Mouse (Mus musculus) cerebellum, adult 8-10 months (tissue): Measurements from ENCODE around the gene Ptov1.
"Not testable (repeated sequence)": the region's sequence is repeated elsewhere in the genome, so short reads cannot be mapped to it uniquely, and the experiment has no call there.

Source experiments
- DNase-seq: peaks from one replicate; pipeline ENCODE4 v3.0.0; 2022

The Ptov1 gene

DNA sequence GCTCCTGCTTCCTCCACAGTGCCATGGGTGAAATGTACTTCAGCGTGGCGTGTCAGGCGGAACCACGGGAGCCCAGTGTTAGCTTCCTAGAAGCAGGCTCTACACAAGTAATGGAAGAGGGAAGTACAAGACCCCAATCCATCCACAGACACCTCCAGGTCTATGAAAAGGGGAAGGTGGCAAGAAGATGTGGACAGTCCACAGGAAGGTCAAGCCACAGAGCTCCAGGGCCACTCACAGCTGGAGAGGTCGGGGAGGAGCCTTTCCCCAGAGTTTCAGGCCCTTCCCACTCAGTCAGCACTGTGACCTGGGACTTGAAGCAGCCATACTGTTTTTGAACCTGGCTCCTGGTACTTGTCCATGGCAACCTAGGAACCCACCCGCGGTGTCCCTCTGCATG lies 17.4 kb upstream of the Ptov1 start:
- DNase-seq = no peak

DNA sequence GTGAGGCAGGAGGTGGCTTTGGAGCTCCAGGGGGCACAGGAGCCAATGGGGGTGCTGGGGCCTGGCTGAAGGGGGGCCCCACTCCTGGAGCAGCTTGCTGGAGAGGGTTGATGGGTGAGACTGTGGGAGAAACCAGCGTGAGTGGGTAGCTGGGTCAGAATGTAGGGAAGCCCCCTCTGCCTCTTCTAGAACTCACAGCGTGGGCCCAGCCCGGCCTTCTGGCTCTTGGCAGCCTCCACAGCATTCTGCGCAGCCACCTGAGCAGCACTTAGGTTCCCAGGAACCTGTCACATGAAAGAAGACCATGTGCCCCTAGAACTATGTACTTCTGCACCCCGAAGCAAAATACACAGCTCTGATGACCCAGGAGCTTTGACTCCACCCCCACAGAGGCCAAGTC lies 15.0 kb upstream of the Ptov1 start:
- DNase-seq = no peak

DNA sequence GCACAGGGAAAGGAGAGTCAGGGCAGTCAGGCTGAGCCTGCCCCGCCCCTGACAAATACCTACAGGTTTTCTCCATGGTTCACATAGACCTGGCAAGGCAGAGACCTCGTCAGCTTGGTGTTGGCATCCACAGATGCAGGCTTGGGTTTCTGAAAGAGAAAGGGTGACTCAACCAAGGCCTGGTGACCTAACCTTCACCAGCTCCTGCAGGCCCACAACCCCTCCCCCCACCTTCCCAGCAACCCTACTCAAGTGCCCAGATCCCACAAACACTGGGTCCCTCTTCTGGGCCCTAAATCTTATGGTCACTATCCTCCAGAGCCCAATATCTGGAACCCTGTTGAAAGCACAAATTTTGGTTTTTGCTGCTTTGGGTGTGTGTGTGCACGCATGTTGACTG lies 13.4 kb upstream of the Ptov1 start:
- no peak for DNase-seq

DNA sequence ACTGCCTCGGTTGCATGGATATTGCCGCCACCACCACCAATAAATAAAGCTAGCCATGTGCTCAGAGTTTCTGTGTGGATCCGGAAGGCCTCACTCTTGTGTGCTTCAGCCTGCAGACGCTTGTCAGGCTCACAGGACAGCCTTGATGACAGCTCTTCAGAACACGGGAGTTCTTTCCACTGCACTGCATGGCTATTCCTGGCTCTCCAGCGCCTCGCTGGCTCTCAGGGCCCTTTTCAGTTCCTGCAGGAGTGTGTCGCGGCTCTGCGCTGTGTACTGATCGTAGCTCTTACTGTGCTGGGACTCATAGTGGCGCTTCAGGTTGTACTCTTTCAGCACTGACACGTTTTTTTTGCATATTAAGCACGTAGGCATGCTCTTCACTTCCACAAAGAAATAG lies 8.2 kb upstream of the Ptov1 start:
- DNase-seq = no peak

DNA sequence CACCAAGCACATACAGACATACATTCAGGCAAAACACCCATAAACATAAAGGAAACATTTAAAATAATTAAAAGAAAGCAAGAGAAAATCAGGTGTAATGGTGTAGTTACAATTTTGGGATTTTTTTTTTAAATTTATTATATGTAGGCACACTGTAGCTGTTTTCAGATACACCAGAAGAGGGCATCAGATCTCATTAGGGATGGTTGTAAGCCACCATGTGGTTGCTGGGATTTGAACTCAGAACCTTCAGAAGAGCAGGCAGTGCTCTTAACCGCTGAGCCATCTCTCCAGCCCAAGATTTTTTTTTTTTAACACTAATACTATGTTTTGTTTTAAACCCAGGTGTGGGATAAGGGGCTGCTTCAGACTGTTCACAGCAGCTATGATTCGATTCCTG lies 2.2 kb upstream of the Ptov1 start:
- DNase-seq = not testable (repeated sequence)

DNA sequence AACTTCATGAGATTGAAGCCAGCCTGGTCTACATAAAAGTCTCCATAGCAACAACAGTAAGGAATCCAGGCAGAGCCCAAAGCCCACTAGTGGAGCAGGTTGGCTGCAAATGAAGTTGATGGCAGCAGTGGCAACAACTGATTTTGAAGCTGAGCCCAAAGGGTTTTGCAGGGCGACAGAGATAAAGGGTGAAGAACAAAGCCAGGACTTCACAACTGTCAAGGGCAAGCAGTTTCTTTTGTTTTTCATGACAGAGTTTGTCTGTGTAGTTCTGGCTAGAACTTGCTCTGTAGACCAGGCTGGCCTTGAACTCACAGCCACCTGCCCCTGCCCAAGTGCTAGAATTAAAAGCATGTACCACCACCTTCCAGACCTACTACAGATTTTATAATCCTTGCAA lies 1.6 kb upstream of the Ptov1 start:
- DNase-seq = no peak

DNA sequence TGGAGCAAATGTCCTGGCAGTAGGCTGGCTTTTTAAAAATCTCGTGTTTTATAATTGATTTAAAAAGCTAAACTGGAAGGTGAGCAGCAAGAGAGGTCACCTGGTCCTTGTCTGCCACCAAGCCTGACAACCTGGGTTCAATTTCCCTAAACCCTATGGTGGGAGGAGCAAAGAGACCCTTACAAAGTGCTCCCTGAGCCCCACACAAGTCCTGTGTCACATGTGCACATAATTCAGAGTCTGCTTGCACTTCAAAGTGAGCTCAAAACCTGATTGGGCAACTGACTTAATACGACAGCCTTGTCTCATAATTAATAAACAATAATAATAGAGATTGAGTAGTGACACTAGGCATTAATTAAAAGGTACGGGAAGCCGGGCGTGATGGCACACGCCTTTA lies 1.0 kb upstream of the Ptov1 start:
- no peak for DNase-seq

DNA sequence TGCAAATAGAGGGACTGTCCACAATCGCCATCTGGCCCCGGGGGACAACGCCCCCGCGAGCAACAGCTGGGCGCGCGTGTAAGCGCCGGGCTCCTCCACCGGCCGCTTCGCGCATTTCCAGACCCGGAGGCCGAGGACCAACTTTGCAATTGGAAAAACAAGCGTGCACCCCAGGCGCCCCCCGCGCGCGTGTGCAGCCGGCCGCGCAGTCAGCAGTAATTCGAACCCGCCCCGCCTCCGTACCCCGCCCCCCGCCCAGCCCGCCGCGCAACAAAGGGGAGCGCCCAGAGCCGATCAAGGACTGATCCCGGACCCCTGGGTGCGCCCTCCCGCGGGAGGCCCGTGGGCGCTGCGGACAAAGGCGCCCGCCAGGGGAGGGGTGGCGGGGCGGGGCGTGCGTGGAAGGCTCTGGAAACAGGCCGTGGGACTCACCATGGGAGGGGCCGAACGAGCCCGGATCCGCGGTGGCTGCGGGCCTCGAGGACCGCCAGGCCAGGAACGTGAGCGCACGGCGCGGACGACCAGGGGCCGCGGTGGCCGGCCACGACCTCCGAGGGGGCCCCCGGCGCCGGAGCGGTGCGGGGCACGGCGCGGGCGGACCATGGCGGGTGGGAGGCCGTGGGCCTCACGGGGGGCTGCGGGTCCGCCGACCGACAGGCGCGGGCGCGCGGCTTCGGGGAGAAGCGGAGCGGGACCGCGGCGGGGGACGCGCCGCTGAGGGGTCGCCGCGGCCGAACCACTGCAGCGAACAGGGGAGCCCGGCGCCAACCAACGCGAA lies 480 bp downstream of the Ptov1 start:
- DNase-seq = peak; percentile 56

DNA sequence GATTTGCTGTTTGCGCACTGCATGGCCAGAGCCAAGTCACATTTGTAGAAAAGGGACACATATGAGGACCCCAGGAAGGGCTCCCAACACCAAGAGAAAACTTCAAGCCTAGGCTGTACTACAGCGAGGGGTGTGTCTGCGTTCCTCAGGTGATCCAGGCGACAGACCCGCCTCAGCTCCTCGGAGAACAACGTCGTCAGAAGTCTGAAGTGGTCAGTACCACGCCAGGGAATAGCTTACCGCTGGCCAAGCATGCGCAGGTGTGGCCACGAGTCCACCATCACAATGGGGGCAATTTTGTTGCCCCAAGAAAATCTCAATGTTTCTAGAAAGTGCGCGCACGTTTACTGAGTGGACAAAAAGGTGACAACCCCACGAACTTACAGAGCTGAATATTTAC lies 1.1 kb downstream of the Ptov1 start:
- DNase-seq = no peak

DNA sequence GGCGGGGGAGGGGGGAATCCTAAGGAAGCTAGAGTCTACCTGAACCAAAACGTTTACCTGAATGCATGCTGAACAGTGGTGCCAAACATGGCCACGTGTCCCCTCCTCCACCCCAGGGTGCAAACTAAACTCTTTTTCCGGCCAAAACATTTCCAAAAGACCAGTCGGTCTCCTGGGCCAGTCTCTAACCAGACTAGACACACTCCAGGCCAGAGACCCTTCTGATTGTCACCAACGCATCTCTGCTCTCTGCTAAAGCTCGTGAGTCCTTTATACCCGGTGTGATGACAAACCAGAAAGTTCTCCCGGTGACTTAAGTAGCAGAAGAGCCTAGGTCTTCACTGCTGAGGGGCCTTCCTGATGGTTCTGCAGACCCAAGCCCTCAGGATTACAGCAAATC lies 1.8 kb downstream of the Ptov1 start:
- DNase-seq = peak; percentile 16

DNA sequence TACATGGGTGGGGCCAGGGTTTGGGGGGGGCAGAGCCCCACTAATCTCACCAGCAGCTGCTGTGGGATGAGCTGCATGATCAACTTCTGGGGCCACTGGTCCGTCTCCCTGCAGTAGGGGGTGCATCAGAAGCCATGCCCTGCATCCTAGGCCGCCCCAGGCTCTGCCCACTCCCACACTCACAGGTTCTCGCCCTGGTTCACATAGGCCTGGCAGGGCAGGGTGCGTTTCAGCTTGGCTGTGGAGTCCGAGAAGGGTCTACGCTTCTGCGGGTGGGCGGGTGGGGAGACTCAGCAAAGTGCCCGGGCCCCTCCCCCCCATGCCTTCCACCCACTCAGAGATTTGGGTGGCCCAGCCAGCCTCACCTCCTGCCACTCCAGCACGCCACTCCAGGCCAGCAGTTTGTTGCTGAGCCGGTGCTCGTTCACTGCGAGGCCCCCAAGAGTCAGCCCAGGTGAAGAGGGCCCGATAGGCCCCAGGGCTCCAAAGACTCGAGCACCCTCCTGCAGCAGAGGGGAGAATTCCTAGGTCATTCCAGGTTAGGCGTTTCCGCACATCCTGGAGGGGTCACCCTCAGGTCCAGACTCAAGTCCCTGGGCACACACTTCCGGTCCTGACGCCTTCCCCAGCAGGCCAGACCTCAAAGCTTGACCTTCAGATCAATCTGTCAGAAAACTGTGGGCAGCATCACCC lies 2.4 kb downstream of the Ptov1 start:
- no peak for DNase-seq

DNA sequence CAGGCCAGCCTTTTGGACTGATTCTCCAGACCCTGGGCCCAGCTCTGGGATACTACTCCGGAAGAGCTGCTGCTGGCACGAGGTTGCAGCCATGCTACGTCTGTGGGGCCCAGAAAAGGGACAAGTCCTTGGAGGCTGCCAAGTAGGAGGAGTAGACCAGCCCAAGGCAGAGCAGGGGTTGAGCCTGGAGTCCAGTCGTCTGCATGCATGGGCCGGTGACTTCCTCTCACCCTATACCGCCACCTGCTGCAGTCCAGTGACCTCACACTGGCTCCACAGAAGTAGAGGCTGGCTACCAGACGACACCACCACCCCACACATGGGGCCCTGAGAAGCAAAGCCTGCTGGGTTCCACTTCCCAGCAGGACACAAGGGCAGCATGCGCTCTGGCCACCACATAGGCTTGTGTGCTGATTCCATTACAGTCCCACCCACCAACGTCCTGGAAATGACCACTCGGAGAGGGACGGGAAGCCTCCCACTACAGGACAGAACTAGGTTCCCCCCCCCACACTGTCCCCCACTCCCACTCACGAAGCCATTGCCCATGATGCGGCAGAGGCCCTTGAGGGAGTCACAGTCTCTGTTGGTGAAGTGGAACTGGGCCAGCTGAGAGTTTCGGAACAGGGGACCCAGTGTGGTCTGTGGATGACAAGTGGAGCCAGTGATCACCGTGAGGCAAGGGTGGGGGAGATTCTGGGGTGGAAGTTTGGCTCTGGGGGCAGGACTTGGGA lies 3.1 kb downstream of the Ptov1 start:
- peak; percentile 46 for DNase-seq

DNA sequence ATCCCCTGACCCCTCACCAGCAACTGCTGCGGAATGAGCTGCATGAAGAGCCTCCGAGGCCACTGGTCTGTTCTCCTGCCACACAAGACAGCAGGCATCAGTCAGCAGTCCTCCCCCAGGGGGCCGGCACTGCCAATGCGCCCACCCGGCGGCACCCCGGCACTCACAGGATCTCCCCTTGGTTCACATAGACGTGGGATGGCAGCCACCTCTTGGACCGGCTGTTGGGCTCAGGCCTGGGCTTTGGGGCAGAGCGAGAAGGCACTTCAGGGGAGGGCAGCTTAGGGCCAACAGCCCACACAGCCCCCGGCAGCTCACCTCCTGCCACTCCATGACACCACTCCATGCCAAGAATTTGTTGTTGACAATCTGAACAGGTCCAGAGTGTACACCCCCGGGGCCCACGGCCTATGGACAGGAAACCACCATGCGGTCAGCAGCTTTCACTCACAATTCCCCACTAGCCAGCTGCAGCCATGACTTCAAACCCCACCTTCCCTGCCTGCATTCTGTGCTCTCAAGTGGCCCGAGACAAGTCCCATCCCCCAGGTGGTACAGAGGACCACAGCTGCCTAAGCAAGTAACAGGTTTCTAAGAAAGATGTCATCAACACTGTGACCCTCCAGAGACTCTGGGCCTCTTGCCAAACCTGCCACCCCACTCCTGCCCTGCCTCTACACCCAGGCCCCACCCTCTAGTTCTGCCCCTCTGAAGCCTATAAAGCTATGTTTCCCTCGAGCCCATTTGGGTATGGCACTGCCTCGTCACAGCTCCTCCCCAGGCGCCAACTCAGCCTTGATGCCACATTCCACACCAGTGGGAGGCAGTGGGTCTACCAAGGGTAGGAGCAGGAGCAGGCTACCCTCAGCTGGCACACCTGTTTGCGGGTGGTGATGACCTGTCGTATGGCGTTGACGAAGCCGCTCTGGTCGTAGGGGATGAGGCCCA lies 4.7 kb downstream of the Ptov1 start:
- peak; percentile 43 for DNase-seq

DNA sequence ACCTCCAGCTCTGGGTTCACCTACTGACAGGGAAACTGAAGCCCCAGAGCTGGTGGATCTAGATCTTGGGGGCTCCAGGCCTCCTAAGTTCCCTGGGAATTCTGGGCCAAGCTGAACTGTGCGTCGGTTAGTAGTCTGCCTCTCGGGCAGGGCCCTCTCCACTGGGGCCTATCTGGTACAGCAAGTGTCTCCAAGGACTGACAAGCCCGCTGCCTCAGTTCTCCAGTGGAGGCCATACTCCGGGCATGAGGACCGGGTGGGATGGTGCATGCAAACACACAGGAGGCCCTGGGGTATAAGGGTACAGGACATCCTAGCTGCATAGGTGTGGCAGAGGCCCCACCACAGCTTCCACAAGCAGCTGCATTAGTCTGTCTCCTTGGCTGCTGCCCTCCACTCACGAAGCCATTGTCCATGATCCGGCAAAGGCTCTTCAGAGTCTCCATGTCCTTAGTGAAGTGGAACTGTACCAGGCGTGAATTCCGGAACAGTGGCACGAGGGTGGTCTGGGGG lies 5.5 kb downstream of the Ptov1 start:
- peak; percentile 25 for DNase-seq

DNA sequence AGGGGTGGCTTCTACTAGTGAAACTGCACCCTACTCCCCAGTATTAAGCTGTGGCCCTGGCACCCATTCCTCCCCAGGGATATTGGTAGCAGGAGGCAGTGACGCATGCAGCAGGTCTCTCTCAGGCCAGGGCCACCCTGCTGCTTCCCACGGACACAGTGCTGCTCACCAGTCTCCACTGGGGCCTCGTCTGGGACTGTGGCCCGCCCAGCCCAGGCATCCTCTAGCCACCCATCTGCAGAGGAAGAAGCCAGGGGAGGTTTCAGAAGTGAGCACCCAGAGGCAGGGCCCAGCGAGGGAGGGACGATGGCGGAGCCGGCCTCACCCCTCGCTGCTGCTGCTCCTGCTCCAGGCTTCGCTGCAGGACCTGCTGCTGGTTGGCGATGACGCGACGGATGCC lies 6.4 kb downstream of the Ptov1 start:
- DNase-seq = peak; percentile 32

DNA sequence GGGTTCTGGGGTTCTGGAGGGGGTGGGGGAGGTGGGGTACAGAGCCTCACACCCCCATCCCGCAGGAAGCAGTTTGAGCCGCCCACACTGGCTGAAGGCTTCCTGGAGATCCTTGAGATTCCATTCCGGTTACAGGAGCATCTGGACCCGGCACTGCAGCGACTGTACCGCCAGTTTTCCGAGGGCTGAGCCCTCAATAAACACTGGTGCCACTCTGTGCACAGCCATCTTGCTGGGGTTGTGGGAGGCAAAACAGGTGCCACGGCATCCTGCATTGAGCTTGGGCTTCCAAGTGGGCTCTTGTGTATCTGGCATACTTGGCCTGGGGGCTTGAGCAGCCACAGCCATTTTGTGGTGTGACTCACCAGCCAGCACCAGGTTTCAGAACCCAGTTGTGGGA lies 7.2 kb downstream of the Ptov1 start:
- DNase-seq = no peak

DNA sequence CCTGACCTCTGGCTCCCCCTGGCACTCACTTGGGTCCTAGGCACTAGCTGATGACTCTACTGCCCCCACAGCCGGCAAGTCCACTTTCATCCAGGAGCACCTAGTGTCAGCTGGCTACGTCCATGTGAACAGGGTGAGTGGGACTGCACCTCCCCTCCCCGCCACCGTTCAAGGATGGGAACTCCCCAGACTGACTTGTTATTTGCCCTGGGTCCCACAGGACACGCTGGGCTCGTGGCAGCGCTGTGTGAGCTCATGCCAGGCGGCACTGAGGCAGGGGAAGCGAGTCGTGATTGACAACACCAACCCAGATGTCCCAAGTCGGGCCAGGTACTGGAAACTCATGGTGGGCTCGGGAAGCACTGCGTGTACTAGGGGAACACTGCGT lies 8.2 kb downstream of the Ptov1 start:
- no peak for DNase-seq

DNA sequence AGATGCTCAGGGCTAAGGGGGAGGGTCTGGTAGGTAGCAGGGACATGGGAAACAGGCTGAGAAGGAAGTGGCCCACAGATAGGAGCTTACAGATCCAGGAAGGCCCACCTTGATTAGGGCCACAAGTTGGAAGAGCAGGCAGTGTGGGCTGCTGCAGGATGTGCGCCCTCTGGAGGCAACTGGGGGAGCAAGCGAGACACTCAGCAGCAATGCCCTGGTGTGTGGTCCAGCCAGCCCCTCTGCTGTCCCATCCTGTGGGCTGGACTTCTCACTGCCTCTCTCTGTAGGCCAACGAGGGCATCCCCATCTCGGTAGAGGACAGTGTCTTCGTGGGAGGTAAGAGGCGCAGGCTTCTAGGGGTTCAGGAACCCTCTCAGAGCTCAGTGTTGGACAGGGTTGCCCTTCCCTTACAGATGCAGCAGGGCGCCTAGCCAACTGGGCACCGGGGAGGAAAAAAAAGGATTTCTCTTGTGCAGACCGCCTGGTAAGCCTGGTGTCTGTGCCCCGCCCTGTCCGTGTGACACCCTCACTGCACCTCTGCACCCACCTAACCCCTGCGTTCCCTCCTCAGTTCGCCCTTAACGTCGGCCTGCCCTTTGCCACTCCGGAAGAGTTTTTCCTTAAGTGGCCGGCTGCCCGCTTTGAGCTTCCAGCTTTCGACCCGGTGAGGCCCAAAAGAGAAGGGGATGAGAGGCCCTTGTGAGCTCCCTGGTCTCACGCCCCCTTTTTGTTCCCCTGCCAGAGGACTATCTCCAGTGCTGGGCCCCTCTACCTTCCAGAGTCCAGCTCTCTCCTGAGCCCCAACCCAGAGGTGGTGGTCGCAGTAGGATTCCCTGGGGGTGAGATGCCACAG lies 8.8 kb downstream of the Ptov1 start:
- no peak for DNase-seq

DNA sequence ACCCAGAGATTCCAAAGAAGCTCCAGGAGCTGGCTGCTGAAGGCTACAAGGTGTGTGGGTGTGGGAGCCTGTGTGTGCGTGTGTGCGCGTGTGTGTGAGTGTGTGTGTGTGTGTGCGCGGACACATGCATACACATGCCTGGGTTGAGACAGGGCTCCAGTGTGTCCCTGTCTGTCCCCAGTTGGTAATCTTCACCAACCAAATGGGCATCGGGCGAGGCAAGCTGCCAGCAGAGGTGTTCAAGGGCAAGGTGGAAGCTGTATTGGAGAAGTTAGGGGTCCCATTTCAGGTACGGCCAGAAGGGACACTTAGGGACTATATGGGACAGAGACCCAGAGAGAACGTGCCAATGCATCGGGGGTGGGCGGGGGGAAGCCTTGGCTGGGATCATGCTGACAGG lies 9.7 kb downstream of the Ptov1 start:
- DNase-seq = no peak

DNA sequence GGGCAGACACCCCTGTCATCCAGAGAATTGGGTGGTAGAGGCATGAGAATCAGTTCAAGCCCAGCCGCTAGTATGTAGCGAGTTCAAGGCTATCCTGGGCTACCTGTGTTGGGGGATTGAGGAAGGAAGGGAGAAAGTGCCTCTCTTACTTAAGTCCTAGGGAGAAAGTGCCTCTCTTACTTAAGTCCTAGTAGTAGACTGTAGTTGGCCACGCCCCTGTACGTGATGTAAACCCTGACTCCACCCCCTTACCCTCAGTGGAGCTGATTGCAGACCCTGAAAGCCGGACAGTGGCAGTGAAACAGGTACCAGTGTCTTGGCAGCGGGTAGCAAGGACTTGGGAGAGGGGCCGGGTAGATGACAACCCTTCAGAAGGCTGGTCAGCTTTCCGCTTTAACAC lies 11.7 kb downstream of the Ptov1 start:
- no peak for DNase-seq

DNA sequence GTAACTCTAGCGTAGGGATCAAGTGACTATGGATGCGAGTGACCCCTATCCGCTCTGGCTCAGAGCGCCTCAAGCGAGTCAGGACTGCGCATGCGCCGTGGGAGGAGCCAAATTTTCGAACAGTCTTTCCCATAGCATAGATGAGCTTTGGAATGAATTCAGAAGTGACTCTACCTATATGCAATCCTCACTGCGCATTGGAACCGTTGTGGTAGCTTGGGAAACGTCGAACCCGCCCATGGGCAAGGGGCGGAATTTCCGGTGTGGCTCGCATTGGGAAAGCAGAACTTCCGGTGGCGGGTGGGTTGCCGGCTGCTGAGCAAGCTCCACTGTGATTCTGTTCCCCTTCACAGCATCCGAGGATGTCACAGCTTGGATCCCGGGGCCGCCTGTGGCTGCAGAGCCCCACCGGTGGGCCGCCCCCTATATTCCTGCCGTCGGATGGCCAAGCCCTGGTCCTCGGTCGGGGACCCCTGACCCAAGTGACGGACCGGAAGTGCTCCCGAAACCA lies 12.5 kb downstream of the Ptov1 start, which contains the start of gene Pnkp:
Gene Pnkp, plus strand, starts transcription at position 98 of the 511 bp plus-strand sequence.
- DNase-seq = peak; percentile 84
